Mouse (Mus musculus) spleen, adult 2 months (tissue): ENCODE results near the gene Il17re. TPM values are rescaled to one million over a fixed set of nuclear protein-coding genes. Genes with fewer than 3 reads are reported as not detected.

Experiments used
- DNase-seq, 2 experiments: peaks; one replicate each; pipeline versions ENCODE4 v3.0.0 to v3.0.0-alpha.2; 2012 to 2021; ENCODE audit warnings: low spot score in 2 of 2, low read depth in 1 of 2
- H3K27ac ChIP-seq: fragments of 200-500 bp; 2 replicates; pipeline ENCODE4 v1.5.1; 2012; ENCODE audit warnings: low read length, inconsistent platforms; ENCODE audit not compliant: insufficient read depth
- H3K27me3 ChIP-seq: fragments of 200-500 bp; 2 replicates; pipeline ENCODE4 v1.6.1; 2012; ENCODE audit warnings: mild to moderate bottlenecking, moderate library complexity, low read length, inconsistent platforms; ENCODE audit not compliant: control insufficient read depth, insufficient read depth
- H3K36me3 ChIP-seq: fragments of 200-500 bp; 2 replicates; pipeline ENCODE4 v1.6.1; 2012; ENCODE audit warnings: mild to moderate bottlenecking, low read length, inconsistent platforms; ENCODE audit not compliant: control insufficient read depth, insufficient read depth
- H3K4me1 ChIP-seq: fragments of 200-500 bp; 2 replicates; pipeline ENCODE4 v1.6.1; 2011; ENCODE audit warnings: inconsistent platforms; ENCODE audit not compliant: control insufficient read depth, insufficient read depth, insufficient read length
- H3K4me3 ChIP-seq: fragments of 200-500 bp; 2 replicates; pipeline ENCODE4 v1.5.1; 2011; ENCODE audit warnings: mild to moderate bottlenecking, inconsistent platforms; ENCODE audit not compliant: insufficient read depth, insufficient read length; ENCODE audit errors: extremely low read depth
- CTCF ChIP-seq: fragments of 200-500 bp; IDR thresholded peaks from 2 replicates; pipeline ENCODE4 v1.5.1; 2011; ENCODE audit warnings: mild to moderate bottlenecking, inconsistent platforms; ENCODE audit not compliant: insufficient read depth, insufficient read length, insufficient replicate concordance; ENCODE audit errors: extremely low read depth
- POLR2A ChIP-seq: fragments of 200-500 bp; IDR thresholded peaks from 2 replicates; pipeline ENCODE4 v1.6.1; 2011; ENCODE audit warnings: low read depth, low read length, inconsistent platforms
- WGBS: fragments of 180-500 bp; shearing (Covaris S2); methylation state at CpG from one replicate; pipeline ENCODE4 v1.1.7; 2018; 5-methylcytosine and 5-hydroxymethylcytosine counted together
- polyA plus RNA-seq: library from polyadenylated mRNA; depleted of rRNA; stranded (reverse); fragments of >200 nt; gene quantifications from 2 replicates; pipeline ENCODE4 v1.2.3, GENCODE M21; 2012; rRNA removed

The Il17re gene
- polyA plus RNA-seq, 1 experiment = 0.61 TPM

DNA sequence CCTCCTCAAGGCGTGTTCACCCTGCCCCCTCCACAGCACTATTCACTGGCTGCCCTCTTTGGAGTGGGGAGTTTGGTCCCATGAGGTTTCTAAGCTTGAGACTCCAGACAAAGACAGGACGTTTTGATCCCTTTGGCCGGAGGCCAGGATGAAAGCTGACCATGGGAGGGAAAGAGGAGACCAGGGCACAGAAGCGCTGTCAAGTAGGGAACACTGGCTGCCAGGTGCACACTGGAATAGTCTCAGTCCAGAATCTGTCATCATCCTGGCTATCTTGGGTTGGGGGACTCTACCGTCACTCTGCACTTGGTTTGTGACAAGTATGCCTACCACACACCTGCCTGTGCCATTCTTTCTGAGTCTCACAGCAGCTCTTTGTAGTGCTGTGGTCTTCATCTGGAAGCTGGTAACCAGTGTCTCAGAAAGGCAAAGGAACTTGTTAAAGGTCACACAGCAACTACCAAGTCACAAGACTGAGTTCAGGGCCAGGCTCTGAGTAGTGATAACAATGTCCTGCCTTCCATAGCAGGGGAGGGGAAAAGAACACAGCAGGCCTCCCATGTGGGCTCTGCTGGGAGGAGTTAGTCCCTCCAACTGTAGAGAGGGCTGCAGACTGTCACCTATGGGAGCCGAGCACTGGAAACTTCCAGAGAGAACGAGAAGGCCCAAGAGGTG is 50.1 kb downstream of the Il17re start:
- H3K27me3 ChIP-seq = no peaks in the 10 kb centered on the region
- WGBS = 82% methylated on average over 7 of the region's 7 CpGs
- no peak overlapping the region for H3K27ac ChIP-seq
- DNase-seq = no peak
- H3K36me3 ChIP-seq = 0 out of 2 replicates have a peak, but pooled peaks cover 1% of the 10 kb centered on the region
- TF ChIP-seq CTCF = no peak
- no peak for TF ChIP-seq POLR2A
- H3K4me3 ChIP-seq = no peak overlapping the region
- no peaks in the 10 kb centered on the region for H3K4me1 ChIP-seq

DNA sequence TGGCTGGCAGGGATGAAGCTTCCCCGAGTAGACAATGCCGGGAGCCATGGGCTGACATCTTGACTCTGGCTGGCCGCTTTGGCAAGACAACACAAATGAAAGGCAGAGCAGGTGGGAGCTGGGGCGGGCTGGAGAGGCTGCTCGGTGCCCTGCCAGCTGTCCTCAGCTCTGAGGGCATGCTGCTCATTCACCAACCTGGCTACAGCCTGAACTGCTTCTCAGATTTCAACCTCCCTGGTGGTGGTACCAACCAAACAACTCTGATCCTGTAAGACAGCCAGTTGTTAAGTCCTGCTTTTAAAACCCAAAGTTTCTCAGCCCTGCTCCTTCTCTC is 50.6 kb downstream of the Il17re start:
- Histone ChIP-seq H3K27ac (no peak overlapping the region), H3K4me1 (no peaks in the 10 kb centered on the region), H3K36me3 (peaks cover 3% of the 10 kb centered on the region; the same call in 1 of the 2 replicates), H3K27me3 (no peaks in the 10 kb centered on the region), H3K4me3 (no peak overlapping the region)
- no peak for DNase-seq
- 84% methylated on average over 5 of the region's 5 CpGs for WGBS
- no peak for TF ChIP-seq POLR2A
- TF ChIP-seq CTCF = no peak

DNA sequence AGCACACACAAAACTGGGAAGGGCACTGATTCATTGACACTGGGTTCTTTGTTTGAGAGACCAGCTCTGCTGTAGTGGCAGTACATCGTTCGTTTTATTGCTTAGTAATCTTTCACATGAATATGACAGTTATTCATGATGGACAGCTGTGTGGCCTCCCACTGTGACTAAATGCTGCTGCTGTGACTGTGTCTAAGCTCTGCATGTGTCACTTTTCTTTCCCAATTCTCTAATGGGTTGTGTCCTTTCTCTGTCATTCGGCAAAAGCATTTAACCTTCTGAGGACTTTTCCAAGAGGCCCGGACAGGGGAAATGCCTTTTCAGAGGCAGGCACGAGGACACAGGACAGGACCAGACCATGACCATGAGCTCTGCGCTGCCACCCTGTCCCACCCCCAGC is 55.7 kb downstream of the Il17re start:
- DNase-seq = no peak
- Histone ChIP-seq H3K4me1 (peaks cover 7% of the 10 kb centered on the region; the same call in 1 of the 2 replicates), H3K36me3 (peaks cover 27% of the 10 kb centered on the region), H3K4me3 (no peak overlapping the region), H3K27ac (no peak overlapping the region), H3K27me3 (no peaks in the 10 kb centered on the region)
- TF ChIP-seq CTCF = no peak
- no peak for TF ChIP-seq POLR2A
- WGBS = 93% methylated on average over 6 of the region's 6 CpGs

DNA sequence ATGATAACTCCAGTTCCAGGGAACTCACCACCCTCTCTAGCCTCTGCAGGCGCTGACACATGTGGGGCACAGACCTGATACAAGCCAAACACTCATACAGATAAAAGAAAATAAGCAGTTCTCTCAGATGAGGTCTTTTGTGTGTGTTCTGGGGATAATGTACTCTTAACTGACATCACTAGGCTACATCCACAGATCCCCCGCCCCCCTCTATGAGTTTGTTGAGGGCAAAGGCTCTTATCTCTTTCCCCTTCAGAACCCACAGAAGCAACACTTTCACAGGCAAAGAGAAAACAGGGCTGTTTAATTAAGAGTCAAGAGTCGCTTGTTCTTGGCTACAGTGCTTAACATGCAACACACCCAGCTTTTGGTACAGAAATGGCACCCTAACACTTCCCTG is 56.3 kb downstream of the Il17re start:
- WGBS = 80% methylated on average over 3 of the region's 3 CpGs
- H3K36me3 ChIP-seq = peaks cover 32% of the 10 kb centered on the region
- no peak for TF ChIP-seq POLR2A
- TF ChIP-seq CTCF = no peak

DNA sequence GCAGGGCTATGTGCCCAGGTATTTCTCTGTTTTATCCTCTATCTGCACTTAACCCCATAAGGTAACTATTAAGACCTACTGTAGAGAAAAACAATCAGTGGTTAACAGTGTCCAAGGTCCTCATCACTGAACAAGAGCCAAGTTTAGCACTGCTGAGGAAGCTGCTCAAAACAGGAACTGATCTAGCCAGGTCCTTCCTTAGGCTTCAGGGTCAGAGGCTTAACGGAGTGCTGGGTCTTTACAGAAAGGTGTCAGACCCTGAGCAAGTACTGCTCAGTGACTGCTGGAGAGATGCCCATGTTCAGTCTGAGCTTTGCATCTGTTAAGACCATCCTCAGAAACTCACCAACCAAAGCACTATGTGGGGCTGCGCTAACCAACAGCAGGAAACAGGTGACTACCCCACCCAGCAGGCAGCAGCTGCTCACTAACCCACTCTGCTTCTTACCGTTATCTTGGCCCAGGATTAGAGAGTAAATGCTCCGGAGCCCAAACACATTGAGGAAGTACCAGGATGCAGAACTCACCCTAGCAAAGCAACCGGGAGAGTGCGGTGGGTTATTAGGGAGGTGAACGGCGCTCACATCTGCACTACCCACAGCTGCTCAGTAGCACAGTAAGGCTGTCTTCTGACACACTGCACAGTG is 59.3 kb downstream of the Il17re start:
- peak overlapping the region; percentile 54 for H3K27ac ChIP-seq
- DNase-seq = no peak
- no peak overlapping the region for H3K4me3 ChIP-seq
- H3K4me1 ChIP-seq = peaks cover 7% of the 10 kb centered on the region; the same call in 1 of the 2 replicates
- H3K36me3 ChIP-seq = peaks cover 47% of the 10 kb centered on the region
- 11% methylated on average over 8 of the region's 8 CpGs for WGBS
- no peaks in the 10 kb centered on the region for H3K27me3 ChIP-seq
- TF ChIP-seq CTCF = no peak
- TF ChIP-seq POLR2A = no peak

More for the DNA sequence above, 56.3 kb downstream of the Il17re start:
- Histone ChIP-seq H3K27me3 (no peaks in the 10 kb centered on the region), H3K27ac (no peak overlapping the region), H3K4me3 (no peak overlapping the region), H3K4me1 (peaks cover 7% of the 10 kb centered on the region; the same call in 1 of the 2 replicates)
- DNase-seq = no peak

Other genes starting within 250 kb of the Il17re start
- 47.4 and 64.4 TPM in 2 replicates for gene Mtmr14, start 220.6 kb upstream of the Il17re start, polyA plus RNA-seq
- gene Cpne9, start 176.2 kb upstream of the Il17re start, polyA plus RNA-seq = 0.13 and 0.23 TPM in 2 replicates
- gene Brpf1, start 151.3 kb upstream of the Il17re start, polyA plus RNA-seq = 24.2 and 26.3 TPM in 2 replicates
- gene Ogg1, start 131.5 kb upstream of the Il17re start, polyA plus RNA-seq = 13.0 and 14.8 TPM in 2 replicates
- 21.0 and 22.6 TPM in 2 replicates for gene Camk1, start 114.5 kb upstream of the Il17re start, polyA plus RNA-seq
- 17.1 and 22.1 TPM in 2 replicates for gene Tada3, start 80.6 kb upstream of the Il17re start, polyA plus RNA-seq
- gene Arpc4, start 80.4 kb upstream of the Il17re start, polyA plus RNA-seq = 87.2 and 94.8 TPM in 2 replicates
- 20.9 and 21.2 TPM in 2 replicates for gene Ttll3, start 69.2 kb upstream of the Il17re start, polyA plus RNA-seq
- gene Rpusd3, start 39.1 kb upstream of the Il17re start, polyA plus RNA-seq = 29.2 and 53.2 TPM in 2 replicates
- gene Cidec, start 22.7 kb upstream of the Il17re start, polyA plus RNA-seq = 4.7 and 7.8 TPM in 2 replicates
- 32.2 and 33.6 TPM in 2 replicates for gene Jagn1, start 15.9 kb upstream of the Il17re start, polyA plus RNA-seq
- 10.9 and 12.4 TPM in 2 replicates for gene Il17rc, start 12.9 kb downstream of the Il17re start, polyA plus RNA-seq
- 7.8 and 8.4 TPM in 2 replicates for gene Creld1, start 24.8 kb downstream of the Il17re start, polyA plus RNA-seq
- gene Prrt3, start 43.4 kb downstream of the Il17re start, polyA plus RNA-seq = 0.04 TPM in 2 replicates
- gene Emc3, start 73.2 kb downstream of the Il17re start, polyA plus RNA-seq = 18.2 and 20.0 TPM in 2 replicates
- 2.3 and 2.8 TPM in 2 replicates for gene Fancd2, start 73.2 kb downstream of the Il17re start, polyA plus RNA-seq
- not detected in 2 replicates for gene Fancd2os, start 142.2 kb downstream of the Il17re start, polyA plus RNA-seq
- 97.5 and 107 TPM in 2 replicates for gene Brk1, start 146.3 kb downstream of the Il17re start, polyA plus RNA-seq
- gene Vhl, start 165.5 kb downstream of the Il17re start, polyA plus RNA-seq = 18.7 and 19.3 TPM in 2 replicates
- 42.4 and 56.2 TPM in 2 replicates for gene Irak2, start 180.0 kb downstream of the Il17re start, polyA plus RNA-seq
- 24.3 and 27.4 TPM in 2 replicates for gene Tatdn2, start 238.6 kb downstream of the Il17re start, polyA plus RNA-seq